Mouse (Mus musculus) cerebellum, postnatal 25 days (tissue): Measurements from ENCODE around the gene Scpep1.
"Not testable (repeated sequence)": the region's sequence is repeated elsewhere in the genome, so short reads cannot be mapped to it uniquely, and the experiment has no call there.

ENCODE experiments used
- DNase-seq, 2 experiments: peaks; one replicate each; pipeline ENCODE4 v3.0.0; 2021; ENCODE audit warnings: mixed read lengths in 2 of 2

The Scpep1 gene

DNA sequence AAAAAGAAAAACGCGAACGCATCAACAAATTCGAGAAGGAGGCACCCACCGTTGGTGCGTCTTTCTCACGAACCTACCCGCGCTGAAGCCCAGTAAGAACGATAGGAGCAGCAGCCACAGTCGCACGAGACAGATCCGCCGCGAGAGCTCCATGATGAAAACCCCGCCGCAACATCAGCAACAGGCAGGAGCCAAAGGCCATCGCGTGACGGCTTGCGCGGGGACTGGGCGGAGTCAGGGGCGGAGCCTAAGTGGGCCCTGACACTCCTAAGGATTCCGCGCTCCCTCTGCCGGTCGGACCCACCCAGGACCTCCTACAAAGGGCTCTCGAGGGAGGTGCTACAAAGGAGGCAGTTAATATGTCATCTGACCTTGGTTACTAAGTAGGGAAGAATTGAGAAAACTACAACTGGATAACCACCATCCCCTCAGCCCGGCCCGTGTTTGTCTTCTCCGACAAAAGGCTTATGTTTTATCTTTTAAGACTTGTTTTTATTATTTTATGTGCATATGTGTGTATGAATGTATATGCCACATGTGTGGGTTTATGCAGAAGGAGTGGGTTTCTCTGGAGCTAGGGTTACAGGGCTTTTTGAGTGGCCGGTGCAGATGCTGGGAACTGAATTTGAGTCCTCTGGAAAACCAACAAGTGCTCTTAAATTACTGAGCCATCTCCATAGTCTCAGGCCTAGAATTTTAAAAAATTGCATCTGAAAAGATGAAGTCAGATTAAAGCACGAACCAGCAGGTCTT is at the start of gene Scpep1:
Scpep1 (minus strand) TSS at position 249 of the 753 bp plus-strand sequence.
- peak; percentile 96 to 99 for DNase-seq

DNA sequence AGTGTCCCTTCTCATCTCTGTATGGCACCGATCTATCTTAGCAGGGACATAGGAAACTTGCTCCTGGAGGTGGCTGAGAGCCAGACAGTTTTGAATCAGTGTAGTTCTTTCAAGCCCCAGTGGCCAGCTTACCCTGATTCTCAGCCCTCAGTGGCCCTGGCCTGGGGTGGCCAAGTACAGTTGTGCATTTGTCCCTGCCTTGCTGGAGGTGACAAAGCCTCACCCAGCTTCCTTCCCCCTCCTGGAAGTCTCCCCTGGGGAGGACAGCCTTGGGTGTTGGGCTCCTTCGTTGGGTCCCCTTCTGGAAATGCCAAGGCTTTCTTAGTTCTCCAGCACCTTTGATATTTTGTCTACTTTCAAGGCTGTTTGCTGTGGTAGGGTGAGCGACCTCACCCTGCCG is 48.5 kb upstream of the Scpep1 start:
- DNase-seq, result no peak

DNA sequence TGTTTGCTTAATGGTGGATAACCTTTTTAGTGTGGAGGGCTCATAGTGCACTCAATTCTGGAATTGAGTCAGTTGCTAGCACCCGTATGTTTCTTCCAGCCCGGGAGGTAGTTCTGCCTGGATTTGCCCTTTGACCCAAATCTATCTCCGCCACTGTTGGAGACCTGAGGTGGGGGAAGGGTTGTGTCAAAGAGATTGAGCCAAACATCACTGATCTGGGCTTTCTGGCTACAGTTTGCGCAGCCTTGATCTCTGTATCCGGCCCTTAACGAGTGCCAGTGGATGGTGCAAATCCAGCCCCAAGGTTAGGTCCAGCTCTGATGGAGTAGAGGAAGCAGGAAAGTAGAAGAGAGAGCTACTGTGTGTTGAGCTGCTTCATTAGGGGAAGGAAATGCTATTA is 47.8 kb upstream of the Scpep1 start:
- DNase-seq, result no peak

DNA sequence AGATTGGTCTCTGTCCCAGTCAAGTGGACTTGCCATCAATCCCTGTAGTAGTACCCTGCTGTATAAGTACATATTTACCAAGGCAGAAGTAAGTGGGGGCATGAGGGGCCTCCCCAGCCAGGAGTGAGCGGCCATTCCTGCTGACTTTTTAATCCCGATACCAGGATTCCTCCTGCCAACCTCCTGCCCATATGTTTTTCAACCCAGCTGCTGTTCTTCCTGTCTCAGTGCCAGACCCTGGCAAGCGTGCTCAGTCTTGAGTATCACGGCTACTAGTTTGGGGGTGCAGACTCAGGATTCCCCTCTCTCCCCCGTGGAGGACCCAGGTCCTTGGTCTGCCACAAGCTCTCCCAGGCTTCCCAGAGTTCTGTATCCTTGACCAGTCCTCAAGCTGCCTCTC is 47.4 kb upstream of the Scpep1 start:
- no peak for DNase-seq

DNA sequence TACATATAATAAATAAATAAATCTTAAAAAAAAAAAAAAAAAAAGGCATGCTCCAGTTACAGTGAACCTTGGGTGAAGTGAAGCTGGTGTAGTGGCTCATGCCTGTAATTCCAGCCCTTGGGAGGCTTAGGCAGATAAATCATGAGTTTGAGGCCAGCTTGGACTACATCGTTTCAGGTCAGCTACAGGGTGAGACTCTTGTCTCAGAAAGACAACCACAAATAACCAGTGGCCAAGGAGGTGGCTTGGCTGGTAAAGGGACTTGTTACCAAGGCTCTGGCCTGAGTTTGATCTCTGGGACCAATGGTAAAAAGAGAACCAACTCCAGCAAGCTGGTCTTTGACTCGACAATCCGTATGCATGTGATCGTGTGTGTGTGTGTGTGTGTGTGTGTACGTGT is 46.8 kb upstream of the Scpep1 start:
- DNase-seq, result no peak

DNA sequence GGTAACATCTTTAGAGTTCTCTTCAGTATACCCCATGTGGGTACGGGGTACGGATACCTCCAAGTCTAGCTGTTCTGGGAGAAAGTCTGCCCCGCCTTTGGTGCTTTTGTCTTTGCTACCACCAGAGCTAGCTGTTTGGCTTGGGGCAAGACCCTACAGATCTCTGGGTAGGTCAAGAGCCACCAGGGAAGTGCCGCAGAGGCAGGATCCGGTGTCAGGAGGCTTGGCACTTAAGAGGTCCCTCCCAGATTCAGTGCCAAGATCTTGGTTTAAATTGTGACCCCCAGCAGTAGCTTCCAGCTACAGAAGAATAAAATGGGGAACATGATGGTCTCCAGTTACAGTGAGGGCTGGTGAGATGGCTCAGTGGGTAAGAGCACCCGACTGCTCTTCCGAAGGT is 46.3 kb upstream of the Scpep1 start:
- no peak for DNase-seq

DNA sequence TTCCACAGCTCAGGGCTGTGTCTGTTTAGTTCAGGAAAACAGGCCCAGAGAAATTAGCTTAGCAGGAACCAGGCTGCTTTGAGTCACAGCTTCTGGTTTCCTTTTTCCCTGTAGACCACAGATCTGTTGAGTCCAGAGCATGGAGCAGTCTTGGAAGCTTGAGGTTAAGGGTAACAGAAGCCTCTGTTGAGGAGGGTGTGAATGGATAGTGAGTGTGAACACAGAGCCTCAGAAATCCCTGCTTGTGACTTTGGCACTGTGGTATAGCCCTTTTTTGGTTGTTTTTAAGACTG is 45.2 kb upstream of the Scpep1 start:
- DNase-seq, result no peak

DNA sequence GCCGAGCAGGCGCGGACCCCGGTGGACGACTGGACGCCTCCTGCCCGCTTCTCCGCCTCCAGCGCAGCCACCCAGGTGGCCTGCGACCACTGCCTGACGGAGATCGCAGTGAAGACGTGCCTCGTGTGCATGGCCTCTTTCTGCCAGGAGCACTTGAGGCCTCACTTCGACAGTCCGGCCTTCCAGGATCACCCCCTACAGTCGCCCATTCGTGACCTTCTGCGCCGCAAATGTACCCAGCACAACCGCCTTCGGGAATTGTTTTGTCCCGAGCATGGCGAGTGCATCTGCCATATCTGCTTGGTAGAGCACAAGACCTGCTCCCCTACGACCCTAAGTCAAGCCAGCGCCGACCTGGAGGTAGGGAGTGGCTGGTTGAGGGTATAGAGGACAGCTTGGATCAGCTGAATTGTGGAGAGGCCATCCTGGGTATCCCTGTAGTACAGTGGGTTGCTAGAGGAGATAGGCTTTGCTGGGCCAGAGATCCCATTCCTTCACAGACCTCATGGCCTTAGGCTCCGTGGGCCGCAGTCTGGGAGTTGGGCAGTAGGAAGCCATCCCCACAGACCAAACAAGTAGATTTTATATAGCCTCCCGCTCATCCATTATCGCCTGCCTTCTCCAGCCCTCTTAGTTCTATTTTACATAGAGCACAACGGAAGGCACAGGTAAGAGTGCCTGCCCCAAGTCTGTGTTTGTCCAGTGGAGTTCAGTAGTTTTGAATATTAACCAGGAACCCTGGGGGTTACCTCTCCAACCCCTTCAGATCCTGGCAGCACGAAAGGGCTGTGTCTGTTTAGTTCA is 44.7 kb upstream of the Scpep1 start:
- no peak for DNase-seq

DNA sequence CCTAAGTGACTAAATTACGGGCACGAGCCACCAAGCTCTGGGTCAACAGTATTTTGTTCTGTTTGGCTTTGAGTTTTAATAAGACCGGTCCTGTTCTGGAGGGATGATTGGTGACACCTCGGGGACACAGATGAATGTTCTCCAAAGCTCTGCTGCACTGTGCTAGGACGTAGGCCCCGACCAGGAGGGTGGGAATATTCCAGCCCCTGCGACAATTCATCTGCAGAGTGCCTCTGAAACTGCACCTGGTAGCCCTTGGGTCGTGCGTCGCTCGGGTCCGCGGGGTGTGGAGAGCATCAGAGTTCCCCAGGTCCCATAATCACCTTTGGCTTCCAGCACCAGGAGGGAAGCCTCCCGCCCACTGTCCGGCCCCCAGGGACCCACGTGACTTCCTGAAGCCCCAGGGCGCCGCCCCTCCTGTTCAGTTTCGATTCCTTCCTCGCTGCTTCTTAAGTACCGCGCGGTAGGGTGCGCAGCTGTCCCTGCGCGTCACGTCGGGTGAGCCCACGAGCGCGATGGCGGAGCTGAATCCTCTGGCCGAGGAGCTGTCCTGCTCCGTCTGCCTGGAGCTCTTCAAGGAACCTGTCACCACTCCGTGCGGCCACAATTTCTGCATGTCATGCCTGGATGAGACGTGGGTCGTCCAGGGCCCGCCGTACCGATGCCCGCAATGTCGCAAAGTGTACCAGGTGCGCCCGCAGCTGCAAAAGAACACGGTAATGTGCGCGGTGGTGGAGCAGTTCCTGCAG is 43.9 kb upstream of the Scpep1 start, which contains the start of gene Trim25:
Trim25 (plus strand) TSS at position 403 of the 749 bp plus-strand sequence.
- peak in 1 of 2 experiments; percentile 25 for DNase-seq

DNA sequence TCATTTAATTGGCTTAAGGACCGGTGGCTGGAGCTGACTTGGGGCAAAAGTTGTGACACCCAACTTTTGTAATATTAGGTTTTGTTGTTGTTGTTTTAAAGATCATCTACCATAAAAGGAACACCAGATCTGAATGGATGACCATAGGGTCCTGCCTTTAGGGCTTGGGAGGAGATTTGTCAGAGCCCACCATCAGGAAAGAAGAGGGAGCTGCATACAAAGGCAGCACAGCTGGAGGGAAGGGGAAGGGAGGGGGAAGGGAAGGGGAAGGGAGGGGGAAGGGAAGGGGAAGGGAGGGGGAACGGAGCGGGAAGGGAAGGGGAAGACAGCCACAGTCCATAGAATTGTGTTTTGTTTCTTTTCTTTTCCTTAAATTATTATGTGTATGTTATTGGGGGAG is 43.1 kb upstream of the Scpep1 start:
- DNase-seq, result no peak

DNA sequence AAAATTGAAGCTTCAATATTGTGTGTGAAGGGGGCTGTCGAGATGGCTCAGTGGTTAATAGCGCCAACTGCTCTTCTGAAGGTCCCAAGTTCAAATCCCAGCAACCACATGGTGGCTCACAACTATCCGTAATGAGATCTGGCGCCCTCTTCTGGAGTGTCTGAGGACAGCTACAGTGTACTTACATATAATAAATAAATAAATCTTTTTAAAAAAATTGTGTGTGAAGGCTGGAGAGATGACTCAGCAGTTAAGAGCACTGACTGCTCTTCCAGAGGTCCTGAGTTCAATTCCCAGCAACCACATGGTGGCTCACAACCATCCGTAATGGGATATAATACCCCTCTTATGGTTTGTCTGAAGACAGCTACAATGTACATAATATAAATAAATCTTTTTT is 42.1 kb upstream of the Scpep1 start:
- not testable (repeated sequence) for DNase-seq

DNA sequence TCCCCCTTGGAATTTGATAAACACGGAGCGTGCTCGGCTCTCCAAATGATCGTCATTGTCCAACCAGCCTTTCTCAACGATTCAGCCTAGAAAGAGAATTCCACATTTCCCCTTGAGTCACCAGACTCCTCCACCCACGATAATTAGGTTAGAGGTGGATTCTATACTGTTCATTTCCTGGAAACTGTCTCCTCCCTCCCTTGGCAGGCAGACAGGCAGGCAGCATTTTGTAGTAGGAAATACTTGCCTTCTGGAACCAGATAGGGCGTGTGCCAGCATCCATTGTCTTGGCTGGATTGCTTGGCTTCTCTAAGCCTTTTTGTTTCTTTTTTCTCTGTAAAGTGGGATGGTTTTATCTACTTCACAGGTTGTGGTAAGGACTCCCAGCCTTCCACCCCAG is 41.2 kb upstream of the Scpep1 start:
- DNase-seq, result no peak

DNA sequence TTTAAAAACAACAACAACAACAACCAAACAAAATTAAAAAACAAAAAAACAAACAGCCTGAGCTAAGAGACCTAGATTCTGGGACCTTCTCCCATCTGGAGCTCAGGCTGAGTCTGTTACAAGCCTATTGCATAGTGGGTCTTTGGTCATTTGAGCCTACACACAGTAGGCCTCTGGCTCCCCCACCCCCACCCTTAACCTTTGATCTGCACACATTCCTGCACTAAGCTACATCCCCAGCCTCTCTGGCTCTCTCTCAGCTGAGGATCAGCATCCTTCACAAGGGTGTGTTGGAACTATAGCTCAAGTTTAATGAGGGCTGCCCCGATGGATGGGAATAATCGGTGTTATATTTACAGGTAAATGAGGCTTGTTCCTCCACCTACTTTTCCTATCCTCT is 40.4 kb upstream of the Scpep1 start:
- no peak for DNase-seq

DNA sequence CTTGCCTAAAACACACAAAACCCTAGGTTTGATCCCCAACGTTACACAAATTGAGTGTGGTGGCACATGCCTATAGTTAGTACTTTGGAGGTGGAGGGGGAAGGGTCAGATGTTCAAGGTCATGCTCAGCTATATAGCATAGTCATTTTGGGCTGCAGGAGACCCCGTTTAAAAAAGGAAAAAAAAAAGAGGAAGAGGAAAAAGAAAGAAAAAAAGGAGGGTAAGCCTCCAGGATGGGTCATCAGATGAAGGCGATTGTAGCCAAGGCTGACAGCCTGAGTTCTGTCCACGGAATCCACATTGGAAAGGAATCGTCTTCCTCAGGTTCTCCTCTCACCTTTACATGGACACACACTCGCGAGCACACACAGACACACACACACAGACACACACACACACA is 39.2 kb upstream of the Scpep1 start:
- DNase-seq, result no peak

DNA sequence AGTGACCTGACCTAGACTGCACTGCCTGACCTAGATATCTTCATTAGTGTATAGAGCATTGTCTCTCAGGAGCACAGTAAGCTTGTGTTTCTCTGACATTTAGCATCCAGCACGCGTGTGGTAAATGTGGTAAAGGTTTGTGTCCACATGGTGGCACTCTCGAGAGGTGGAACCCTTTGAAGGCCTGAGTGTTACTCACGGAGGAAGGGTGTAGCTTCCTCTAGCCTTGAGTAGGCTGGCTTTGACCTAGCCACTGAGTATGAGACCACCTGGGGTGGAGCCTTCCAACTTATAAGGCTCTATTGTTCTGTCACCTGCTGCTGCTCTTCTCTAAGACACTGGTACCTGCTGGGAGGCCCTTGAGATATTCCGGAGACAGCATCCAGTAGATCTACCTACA is 38.4 kb upstream of the Scpep1 start:
- DNase-seq, result peak in 1 of 2 experiments; percentile 43

DNA sequence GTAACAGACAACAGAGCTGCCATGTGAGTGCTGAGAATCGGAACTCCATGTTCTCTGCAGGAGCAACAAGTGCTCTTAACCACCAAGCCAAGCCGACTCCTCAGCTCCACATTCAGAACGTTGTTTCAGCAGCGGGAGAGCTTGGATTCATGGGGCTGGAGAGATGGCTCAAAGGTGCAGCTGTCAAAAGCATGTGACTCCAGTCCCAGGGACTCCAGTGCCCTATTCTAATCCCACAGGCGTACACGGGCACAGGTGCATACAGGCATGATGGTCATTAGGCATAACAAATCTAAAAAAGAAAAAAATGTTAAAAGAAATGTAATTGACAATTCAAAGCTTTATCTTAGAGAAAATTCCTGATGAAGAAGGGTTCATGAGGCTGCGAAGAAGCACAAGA is 37.9 kb upstream of the Scpep1 start:
- DNase-seq, result no peak

DNA sequence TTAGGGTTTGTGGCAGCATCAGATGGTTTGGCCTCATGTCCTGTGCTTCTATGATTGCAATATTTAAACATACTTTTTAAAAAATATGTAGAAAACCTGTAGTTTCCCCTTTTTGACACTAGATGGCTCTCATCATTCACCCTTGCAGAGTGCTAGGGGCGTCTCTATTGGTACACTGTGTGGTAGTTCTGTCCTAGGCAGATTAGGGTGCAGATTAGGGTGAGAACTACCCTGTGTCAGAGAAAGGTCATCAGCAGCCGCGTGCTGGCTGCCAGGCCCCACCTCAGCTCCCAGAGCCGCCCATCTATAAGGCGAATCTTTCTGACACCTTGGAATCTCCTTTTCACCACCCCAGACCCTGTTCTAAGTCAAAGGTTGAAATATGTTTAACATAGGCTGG is 34.3 kb upstream of the Scpep1 start:
- DNase-seq, result no peak

DNA sequence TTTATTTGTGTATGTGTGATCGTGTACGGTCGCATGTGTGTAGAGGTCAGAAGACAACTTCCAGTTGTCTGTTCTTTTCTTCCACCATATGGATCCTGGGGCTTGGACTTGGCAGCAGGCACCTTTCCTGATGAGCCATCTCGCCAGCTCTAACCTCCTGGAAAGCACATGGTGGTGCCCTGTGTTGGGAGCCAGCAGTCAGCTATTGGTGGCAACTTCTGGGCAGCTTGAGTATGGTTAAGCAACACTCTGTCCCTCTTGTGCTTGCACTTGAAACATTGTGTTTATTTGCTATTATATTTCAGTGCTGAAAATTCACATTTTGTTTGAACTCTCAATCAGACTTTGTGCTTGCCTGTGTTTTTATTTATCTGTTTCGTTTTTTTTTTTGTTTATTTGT is 33.7 kb upstream of the Scpep1 start:
- DNase-seq, result no peak

DNA sequence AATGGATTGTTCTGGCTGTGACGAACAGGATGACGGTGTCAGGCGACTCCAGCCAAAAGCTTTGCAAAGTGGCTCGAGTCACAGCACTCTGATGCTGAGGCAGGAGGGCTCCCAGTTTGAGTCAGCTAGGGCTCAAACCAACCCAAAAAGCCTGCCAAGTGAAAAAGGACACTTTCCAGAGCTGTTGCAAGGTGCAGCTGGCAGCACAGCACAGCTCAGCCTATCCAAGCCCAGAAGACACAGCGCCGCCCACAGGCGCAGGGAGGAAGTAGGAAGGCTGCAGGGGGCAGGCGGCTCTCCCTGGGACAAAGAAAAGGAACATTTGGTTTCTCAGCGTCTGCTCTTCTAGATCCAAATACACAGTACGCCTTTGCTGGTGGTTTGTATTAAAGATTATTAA is 31.4 kb upstream of the Scpep1 start:
- no peak for DNase-seq

DNA sequence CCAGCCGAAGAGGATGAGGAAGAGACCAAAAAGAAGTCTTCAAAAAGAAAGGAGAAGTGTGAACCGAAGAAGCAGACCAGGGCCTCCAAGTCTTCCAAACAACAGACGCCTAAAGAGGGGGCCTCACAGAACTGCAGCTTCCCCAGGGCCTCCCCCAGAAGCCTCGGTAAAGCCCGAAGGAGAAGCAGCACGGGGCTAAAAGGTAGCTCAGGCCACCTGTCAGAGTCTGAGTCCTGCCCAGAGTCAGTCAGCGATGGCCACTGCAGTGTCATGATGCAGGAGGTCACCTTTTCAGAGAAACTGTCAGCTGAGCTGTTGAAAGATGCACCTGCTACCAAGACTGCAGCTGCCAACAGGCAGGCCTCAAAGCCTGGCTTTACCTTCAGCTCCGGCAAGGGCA is 26.1 kb upstream of the Scpep1 start:
- no peak for DNase-seq

DNA sequence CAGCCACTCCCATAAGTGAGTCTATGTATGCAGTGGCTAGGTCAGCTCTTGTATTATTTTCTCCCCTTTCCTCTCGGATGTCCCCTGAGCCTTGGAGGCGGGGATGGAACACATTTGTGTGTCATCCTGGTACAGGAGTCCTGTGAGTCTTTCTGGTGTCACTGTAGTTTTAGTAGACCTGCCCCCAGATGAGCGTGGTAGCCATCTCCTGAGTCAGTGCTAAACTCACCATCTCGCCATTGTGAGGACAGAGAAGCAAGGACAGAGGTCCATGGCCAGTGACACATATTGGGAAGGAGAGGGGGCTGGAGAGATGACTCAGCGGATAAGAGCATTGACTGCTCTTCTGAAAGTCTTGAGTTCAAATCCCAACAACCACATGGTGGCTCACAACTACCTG is 21.9 kb upstream of the Scpep1 start:
- DNase-seq, result no peak

DNA sequence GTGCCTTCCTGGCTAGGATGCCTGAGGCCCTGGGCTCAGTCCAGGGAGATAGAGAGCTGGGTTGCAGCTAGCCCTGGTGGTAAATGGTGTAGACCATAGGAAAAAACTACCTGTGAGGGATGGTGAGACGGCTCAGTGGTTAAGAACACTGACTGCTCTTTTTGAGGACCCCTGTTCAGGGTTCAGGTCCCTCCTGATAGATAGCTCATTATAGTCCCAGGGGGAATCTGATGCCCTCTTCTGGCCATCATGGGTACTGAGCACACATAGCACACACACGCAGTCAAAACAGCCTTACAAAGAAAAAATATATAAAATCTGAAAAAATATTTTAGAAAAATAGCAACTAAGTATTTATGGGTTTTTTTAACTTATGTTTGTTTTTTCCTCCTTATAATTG is 21.1 kb upstream of the Scpep1 start:
- DNase-seq, result no peak

DNA sequence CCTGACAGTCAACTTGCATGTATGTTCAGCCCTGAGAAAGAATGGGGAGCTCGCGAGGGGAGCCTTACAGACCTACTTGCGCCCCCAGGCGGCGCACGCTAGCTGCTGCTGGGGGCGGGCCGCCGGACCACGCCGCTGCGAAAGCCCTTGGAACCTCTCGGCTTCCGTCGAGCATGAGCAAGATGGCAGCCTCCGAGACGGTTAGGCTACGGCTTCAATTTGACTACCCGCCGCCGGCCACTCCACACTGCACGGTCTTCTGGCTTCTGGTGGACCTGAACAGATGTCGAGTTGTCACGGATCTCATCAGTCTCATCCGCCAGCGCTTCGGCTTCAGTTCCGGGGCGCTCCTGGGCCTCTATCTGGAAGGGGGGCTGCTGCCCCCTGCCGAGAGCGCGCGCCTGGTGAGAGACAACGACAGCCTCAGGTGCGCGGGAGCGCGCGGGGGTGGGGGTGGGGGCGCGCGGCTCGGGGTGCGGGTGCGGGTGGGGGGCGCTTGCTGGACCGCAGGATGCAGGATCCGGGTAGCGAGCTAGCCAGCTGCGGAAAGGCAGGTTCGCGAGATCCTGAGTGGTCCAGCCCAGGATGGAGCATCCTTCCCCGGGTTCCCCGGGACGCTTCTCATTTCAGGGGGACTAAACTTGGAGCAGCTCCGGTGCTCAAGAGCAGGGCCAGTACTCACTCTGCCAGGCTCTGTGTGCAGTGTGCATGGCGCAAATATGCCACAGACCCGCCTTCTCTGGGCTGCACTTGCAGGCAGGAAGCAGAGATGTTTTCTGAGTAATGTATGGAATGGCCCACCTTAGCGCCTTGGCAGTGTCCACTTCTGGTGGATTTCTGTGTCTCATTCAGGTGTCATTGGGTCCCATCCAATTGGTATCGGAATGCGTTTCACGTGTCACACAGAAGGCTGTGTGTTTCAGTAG is 18.8 kb upstream of the Scpep1 start:
- peak; percentile 96 to 98 for DNase-seq
